Mouse (Mus musculus): ENCODE data around the gene Clic1.
"Not testable (repeated sequence)": the region's sequence is repeated elsewhere in the genome, so short reads cannot be mapped to it uniquely, and the experiment has no call there.

Clic1 gene

GRCm38 (mm10) chr17:35049561-35050016, at the start of gene Clic1:
Gene Clic1 (plus strand): TSS chr17:35049966.
- DNase-seq (ENCODE audit: low spot score in 2 of 2): no peak

- peak; percentile 77 to 81 for DNase-seq (ENCODE audit: low spot score in 2 of 2)
These were observed 48.9 kb upstream of the Clic1 start, which contains the start of gene Vars for GRCm38 (mm10) chr17:35000717-35001451. Gene Vars (plus strand): TSS chr17:35000987.

GRCm38 (mm10) chr17:35001452-35002152, 48.2 kb upstream of the Clic1 start:
- DNase-seq (ENCODE audit: low spot score in 2 of 2): peak; percentile 15 to 40

DNA sequence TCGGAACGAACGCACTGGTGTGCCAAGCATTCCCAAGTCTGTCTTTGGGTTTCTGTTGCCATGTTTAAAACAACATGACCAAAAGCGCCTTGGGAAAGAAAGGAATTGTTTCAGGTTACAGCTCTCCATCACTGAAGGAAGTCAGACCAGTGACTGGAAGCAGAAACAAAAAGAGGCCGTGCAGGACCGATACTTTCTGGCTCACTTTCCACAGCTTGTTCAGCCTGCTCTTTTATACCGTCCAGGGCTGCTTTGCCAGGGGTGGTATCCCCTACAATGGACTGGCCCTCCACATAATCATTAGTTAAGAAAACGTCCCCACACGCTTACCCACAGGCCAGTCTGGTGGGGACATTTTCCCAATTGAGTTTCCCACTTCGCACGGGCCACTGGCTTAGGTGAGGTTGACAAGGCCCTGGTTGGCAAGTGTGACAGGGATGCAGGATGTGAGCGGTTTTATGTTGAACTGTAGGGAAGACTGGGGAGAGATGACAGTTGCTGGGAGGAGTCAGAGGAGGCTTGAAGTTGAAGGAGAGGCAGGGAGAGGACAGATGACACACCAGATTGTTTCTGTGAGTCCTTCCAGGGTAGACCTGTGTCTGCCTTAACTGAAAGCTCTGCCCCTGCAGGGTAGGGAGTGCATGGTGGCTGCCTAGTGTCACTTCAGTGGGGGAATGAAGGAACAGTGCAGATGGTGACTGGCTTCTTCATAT, 47.5 kb upstream of the Clic1 start:
- no peak for DNase-seq (ENCODE audit: low spot score in 2 of 2)

DNA sequence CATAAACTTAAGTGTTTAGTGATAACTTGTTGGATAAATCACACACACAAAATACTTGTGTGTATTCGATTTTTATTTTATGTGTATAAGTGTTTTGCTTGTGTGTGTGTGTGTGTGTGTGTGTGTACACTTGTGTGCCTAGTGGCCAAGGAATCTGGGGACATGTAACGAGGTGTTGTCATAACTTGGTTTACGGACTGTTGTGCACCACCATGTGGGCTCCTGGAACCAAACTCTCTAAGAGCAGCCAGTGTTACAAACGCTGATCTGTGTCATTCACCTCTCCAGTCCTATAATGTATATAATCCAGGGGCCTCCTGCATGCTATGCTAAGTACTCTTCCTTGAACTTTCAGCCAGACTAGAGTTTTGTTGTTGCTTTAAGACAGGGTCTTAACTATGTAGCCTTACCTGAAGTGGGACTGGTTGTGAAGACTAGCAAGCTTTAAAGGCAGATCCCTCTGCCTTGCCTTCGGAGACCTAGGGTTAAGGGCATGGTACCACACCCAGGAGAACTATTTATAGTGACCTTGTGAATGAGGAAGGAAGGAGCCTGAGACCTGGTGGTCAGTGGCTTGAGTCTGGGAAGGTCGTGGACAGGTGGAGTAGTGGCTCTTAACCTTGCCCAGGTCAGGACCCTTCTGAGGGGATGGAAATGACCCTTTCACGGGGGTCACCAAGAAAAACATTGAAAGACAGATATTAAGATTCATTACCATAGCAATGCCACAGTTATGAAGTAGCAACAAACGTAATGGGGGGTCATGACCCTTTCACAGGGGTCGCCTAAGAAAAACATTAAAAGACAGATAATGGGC, 46.5 kb upstream of the Clic1 start:
- no peak for DNase-seq (ENCODE audit: low spot score in 2 of 2)

GRCm38 (mm10) chr17:35004075-35004717, 45.6 kb upstream of the Clic1 start:
- DNase-seq (ENCODE audit: low spot score in 2 of 2): no peak

DNA sequence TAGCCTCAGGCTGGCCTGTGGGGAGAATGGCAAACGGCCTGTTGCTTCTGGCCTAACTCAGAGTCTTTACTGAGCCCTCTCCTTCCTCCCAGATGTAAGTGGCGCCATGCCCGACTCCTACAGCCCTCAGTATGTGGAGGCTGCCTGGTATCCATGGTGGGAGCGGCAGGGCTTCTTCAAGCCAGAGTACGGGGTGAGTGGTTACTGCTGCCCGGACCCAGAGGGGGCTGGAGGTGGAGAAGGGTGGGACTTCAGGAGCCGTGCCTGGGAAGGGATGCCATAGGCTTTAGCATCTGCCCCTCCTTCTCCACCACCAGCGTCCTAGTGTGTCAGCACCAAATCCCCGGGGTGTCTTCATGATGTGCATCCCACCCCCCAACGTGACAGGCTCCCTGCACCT, 44.6 kb upstream of the Clic1 start:
- no peak for DNase-seq (ENCODE audit: low spot score in 2 of 2)

DNA sequence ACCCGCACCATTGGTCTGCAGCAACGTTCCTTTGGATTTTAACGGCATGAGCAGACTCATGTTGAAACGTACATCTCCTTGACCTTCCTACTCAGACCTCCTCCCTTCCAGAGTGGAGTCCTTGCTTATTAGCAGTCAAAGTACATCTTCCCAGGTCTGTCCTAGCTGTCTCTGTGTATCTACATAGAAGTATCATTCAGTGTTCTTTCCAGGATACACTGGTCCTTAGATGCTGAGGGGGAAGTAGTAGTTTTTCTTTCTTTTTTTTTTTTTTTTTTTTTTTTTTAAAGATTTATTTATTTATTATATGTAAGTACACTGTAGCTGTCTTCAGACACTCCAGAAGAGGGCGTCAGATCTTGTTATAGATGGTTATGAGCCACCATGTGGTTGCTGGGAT, 43.9 kb upstream of the Clic1 start:
- DNase-seq (ENCODE audit: low spot score in 2 of 2): not testable (repeated sequence)

DNA sequence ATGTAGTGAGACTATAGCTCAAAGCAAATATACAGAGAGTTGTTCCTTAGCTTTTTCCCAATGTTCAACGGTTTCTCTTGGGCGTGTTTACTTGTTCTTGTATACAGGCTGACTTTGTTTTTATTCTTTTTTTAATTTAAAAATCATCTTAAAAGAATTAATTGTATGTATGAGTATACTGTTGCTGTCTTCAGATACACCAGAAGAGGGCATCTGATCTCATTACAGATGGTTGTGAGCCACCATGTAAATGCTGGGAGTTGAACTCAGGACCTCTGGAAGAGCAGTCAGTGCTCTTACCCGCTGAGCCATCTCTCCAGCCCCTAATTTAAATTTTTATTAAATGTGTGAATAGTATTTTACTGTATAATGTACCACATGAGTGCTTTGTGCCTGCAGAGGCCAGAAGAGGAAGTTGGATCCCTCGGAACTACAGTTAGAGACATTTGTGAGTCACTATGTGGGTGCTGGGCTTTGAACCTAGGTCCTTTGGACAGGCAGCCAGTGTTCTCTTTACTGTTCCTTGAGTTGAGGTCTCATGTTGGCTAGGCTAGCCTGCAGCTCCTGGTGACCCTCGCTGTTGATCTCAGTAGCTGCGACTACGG, 42.3 kb upstream of the Clic1 start:
- no peak for DNase-seq (ENCODE audit: low spot score in 2 of 2)

GRCm38 (mm10) chr17:35009586-35009985, 40.2 kb upstream of the Clic1 start:
- no peak for DNase-seq (ENCODE audit: low spot score in 2 of 2)

- no peak for DNase-seq (ENCODE audit: low spot score in 2 of 2)
These were observed 38.3 kb upstream of the Clic1 start for GRCm38 (mm10) chr17:35011440-35011839.

GRCm38 (mm10) chr17:35012430-35012829, 37.3 kb upstream of the Clic1 start:
- no peak for DNase-seq (ENCODE audit: low spot score in 2 of 2)

GRCm38 (mm10) chr17:35013221-35013620, 36.5 kb upstream of the Clic1 start:
- DNase-seq (ENCODE audit: low spot score in 2 of 2): no peak

DNA sequence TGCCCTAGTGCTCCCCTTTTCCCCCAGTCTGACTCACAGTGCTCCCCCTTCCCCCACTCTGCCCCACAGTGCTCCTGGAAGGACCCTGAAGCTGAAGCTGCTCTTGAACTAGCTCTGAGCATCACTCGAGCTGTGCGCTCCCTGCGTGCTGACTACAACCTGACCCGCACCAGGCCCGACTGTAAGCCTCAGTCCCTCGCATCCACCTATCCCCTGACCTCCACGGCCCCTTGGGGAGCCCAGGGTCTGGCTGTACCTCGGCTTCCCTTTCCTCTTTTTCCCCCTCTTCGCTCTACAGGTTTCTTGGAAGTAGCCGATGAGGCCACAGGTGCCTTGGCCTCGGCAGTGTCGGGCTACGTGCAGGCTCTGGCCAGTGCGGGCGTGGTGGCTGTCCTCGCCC, 34.5 kb upstream of the Clic1 start:
- no peak for DNase-seq (ENCODE audit: low spot score in 2 of 2)

- DNase-seq (ENCODE audit: low spot score in 2 of 2): no peak
These were observed 33.4 kb upstream of the Clic1 start, which contains the start of gene Vwa7 for GRCm38 (mm10) chr17:35016376-35016775. Gene Vwa7 (plus strand): TSS chr17:35016579.

DNA sequence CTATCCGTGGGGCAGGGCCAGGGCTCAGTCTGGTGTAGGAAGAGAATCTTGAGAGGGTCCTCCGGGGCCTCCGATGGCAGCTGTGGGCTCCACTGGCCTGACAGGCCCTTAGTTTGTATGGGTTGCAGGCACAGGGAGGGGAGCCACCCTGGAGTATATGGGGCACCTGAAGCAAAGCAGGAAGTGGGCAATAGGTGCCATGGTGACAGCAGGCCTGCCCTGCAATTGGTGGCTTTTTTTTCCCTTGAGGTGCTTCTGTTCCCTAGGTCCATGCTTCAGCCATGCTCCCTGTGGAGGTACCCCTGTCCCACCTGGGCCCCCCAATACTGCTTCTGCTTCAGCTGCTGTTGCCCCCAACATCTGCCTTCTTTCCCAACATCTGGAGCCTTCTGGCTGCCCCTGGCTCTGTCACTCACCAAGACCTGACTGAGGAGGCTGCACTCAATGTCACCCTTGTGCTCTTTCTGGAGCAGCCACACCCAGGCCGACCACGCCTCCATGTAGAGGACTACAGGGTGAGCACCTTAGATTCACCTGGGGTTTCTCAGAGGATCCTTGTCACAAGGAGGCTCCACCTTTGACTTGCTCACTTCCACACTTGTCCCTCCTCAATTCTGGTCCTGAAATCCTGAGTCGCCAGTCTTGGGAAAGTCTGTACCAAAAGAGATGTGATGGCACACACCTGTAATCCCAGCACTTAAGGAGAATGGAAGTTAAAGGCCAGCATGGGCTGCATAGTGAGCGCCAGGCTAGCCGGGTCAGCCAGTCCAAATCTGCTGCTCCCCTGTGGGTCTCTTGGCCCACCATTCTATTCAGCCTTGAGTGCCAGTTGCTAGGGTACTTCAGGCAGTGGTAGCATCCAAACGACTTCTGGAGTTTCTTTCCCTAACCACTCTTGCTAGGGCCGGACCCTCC, 32.7 kb upstream of the Clic1 start:
- DNase-seq (ENCODE audit: low spot score in 2 of 2): no peak

GRCm38 (mm10) chr17:35017706-35018030, 32.1 kb upstream of the Clic1 start:
- no peak for DNase-seq (ENCODE audit: low spot score in 2 of 2)

DNA sequence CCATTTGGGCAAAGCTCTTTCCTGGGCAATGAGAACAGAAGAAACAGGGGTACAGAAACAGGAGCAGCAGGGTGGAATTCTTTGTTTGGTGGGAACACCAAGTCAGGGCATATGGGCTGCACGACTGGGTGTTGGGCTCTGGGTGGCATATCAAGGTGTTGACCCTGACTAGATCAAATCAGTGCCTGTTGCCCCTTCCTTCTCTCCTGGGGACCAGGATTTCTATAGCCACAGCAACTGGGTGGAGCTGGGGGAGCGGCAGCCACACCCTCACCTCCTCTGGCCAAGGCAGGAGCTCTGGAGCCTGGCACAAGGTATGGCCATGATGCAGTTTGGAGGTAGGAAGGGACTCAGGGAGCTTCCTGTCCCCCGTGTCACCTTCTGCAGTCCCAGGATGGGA, 31.6 kb upstream of the Clic1 start:
- DNase-seq (ENCODE audit: low spot score in 2 of 2): no peak

- no peak for DNase-seq (ENCODE audit: low spot score in 2 of 2)
These were observed 29.9 kb upstream of the Clic1 start for GRCm38 (mm10) chr17:35019894-35020293.

GRCm38 (mm10) chr17:35020551-35020950, 29.2 kb upstream of the Clic1 start:
- DNase-seq (ENCODE audit: low spot score in 2 of 2): no peak
